Mouse (Mus musculus) left cerebral cortex, adult 11 months (tissue): Measurements from ENCODE around the gene Pet100.

ENCODE experiments used
- DNase-seq: peaks from one replicate; pipeline ENCODE4 v3.0.0; 2022; ENCODE audit warnings: low spot score

The Pet100 gene

DNA sequence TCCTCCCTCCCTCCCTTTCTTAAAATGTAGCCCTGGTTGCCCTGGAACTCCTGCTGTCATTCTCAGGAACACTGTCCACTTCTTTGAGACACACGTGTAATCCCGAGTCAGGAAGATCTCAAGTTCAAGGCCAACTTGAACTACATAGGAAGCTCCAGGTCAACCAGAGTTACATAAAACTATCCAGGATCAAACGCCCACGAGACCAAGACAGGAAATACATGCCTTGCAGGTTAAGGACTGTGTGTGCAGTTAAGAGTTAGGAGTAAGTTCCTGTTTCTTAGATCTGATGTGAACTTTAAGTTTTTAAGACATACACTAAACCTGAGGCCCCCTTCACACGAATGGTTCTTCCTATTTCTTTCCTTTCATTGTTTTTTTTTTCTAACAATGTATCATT, 5.6 kb downstream of the Pet100 start:
- DNase-seq: no peak

- DNase-seq: no peak
Measured at GRCm38 (mm10) chr8:3628014-3628413, 6.7 kb downstream of the Pet100 start.

- DNase-seq: peak; percentile 49
Measured at GRCm38 (mm10) chr8:3630647-3631477, 9.5 kb downstream of the Pet100 start, which contains the start of gene Stxbp2. Stxbp2 (plus strand) TSS chr8:3630955.

DNA sequence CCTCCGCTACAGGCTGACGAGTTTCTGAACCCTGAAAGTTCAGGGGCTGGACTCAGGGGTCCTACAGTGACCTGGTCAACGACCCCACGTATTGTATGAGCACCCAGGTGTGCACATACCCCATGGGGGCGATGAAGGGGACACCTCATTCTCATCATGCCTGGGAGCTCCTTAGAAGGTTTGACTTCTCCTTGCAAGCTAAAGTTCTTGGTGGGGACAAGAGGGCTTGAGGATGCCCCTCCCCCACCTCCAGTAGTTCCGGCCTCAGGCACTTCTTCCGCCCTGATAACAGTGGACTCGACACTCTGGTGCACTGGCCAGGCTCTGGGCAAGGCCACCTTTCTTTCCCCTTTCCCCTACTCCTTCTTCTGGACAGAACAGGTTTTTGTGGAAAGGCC, 10.1 kb downstream of the Pet100 start:
- DNase-seq: no peak

GRCm38 (mm10) chr8:3645804-3646203, 24.5 kb downstream of the Pet100 start:
- no peak for DNase-seq

DNA sequence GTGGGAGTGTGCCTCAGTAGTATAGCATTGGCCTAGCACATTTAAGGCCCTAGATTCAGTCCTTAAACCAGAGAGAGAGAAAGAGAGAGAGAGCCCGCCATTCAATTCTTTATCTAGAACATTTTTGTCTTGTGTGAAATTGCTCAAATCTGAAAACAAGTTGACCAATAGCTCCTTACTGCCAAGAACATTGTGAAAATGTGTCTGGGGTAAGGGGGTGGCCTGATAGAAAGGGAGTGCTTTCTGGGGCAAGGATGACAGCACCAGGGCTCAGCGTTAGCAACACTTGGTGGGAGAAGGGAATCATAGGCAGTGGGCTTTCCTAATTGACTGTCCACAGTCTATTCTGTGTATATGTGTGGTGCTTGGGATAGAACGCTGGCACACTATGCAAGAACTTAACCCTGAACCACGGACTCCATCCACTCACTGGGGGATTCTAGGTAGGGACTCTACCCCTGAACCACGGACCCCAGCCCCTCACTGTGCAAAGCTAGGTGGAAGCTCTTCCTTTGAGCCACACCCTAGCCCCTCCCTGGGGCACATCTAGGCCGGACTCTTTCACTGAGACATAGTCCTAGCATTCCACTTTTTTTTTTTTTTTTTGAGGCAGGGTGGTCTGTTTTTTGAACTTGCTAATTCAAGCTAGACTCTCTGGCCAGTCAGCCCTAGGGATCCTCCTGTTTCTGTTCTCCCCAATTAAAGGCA, 25.6 kb downstream of the Pet100 start:
- no peak for DNase-seq

DNA sequence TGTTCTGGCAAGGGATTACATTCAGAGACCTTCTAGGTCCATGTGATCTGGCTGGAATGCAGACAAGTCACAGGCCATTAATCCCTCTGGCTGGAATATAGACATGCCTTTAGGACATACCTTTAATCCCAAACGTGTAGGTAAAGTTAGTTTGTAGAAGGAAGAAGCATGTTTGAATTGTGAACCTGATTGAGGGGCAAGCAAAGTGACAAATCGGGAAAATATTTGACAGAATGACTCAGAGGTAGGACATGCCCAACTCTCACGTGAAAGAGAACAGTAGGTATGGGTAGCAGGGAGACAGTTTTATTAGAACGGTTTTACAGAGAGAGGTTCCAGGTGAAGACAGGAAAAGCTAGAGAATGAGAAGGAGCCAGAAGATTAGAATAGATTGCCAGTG, 26.2 kb downstream of the Pet100 start:
- no peak for DNase-seq

- DNase-seq: no peak
Measured at GRCm38 (mm10) chr8:3648268-3648667, 26.9 kb downstream of the Pet100 start.

GRCm38 (mm10) chr8:3648990-3649389, 27.6 kb downstream of the Pet100 start:
- DNase-seq: no peak

DNA sequence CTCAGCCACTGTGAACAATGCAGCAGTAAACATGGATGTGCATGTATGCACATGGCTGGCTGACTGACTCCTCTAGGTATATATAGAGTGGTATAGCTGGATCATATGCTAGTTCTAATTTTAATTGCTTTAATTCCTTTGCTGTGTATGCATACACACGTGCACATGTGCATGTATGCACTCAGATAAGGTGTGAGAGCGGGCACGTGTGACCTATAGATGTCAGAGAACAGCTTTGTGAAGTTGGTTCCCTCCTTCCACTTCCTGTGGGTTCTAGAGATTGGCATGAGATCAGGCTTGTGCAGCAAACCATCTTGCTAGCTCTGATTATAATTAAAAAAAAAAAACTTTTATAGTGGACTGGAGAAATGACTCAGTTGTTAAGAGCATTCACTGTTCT, 31.5 kb downstream of the Pet100 start:
- DNase-seq: no peak

- no peak for DNase-seq
Measured at GRCm38 (mm10) chr8:3654726-3655508, 33.6 kb downstream of the Pet100 start.

GRCm38 (mm10) chr8:3655526-3655925, 34.2 kb downstream of the Pet100 start, which contains the start of gene Retn:
Retn (plus strand) TSS chr8:3655770.
- no peak for DNase-seq

DNA sequence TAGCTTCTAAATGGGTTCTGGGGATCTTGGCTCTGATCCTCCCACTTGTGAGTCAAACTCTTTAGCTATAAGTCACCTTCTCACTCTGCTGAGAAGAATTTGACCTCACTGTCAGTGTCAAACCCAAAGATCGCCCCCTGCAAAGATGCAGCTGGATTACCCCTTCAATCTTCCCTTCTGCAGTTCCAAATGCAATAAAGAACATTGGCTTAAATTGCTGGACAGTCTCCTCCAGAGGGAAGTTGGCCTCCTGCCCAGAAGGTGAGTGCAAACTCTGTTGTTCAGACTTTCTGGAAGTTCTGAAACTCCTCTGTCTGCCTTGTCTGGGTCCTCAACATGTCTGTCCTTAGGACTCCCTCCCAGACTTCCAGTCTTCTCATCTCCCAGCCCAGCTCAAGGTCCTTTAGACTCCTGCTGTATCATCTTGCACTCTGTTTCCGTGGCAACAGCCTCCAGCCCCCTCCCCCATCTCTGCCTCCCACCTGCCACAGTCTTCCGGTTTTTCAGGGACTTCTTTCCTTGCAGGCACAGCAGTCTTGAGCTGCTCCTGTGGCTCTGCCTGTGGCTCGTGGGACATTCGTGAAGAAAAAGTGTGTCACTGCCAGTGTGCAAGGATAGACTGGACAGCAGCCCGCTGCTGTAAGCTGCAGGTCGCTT, 35.5 kb downstream of the Pet100 start:
- no peak for DNase-seq

GRCm38 (mm10) chr8:3660889-3661288, 39.5 kb downstream of the Pet100 start:
- no peak for DNase-seq

DNA sequence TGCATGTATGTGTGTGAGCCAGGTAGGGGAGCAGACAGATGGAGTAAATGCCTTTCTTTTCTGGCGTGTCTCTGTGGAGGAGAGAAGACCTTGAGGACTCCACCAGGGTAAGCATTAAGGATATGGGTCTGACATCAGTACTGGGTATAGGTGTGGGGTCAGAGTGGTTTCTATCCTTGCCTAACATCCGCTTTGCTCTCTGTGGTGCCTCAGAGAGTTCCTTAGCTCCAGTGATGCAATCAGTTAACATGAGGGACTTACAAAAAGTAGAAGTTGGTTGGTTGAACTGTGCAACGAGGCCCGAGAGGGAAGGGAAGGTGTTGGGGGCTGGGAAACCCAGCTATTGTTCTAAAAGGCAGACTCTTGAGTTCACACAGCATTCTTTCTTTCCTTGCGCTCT, 43.1 kb downstream of the Pet100 start:
- no peak for DNase-seq

GRCm38 (mm10) chr8:3665507-3665906, 44.2 kb downstream of the Pet100 start, which contains the start of gene Mcemp1:
Mcemp1 (plus strand) TSS chr8:3665754.
- DNase-seq: no peak

GRCm38 (mm10) chr8:3670388-3670787, 49.0 kb downstream of the Pet100 start:
- no peak for DNase-seq

DNA sequence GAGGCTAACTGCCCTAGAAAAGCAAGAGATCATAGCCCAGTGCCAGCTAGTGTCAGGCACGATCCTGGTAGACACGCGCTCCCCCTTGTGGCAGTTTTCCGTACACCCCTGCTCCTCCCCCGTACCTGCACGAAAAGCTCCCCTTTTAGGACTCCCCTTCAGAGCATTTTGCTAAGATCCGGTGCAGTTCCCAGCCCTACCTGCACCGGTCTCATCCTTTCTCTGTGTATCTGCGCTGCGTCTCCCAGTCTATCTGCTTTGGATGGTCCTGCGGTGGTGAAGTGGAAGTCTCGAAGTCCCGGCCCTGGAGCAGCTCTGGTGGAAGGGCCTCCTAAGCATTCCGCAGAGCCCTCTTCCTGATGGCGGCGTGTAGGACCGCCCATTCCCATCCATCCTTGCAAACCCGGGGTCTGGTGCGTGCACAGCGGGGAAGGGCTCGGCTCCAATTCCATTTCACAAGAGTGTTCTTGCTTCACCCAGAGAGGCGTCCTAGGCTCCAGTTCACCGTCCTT, 50.7 kb downstream of the Pet100 start, which contains the start of gene Fcor:
TSS of gene Fcor (minus strand) at position 383 of the 512 bp plus-strand sequence.
- DNase-seq: peak; percentile 84

GRCm38 (mm10) chr8:3674671-3675070, 53.3 kb downstream of the Pet100 start:
- DNase-seq: no peak
